Mouse (Mus musculus) forebrain, embryonic 13.5 days (tissue): ENCODE data around the gene Mrpl34. TPM values are rescaled to one million over a fixed set of nuclear protein-coding genes. Genes with fewer than 3 reads are reported as not detected.

Experiments
- ATAC-seq: fragments of 200-750 bp; cut with Nextera tagmentation; 2 replicates; pipeline ENCODE4 v1.8.0; 2017
- H3K27ac ChIP-seq: fragments of 300-500 bp; sonication (generic); 2 replicates; pipeline ENCODE4 v1.5.1; 2015; ENCODE audit warnings: inconsistent platforms, mild to moderate bottlenecking, moderate library complexity
- H3K27me3 ChIP-seq: fragments of 300-500 bp; sonication (generic); 2 replicates; pipeline ENCODE4 v1.6.1; 2015; ENCODE audit warnings: mild to moderate bottlenecking, inconsistent platforms
- H3K36me3 ChIP-seq: fragments of 300-500 bp; sonication (generic); 2 replicates; pipeline ENCODE4 v1.6.1; 2015; ENCODE audit warnings: mild to moderate bottlenecking, inconsistent platforms; ENCODE audit not compliant: poor library complexity, severe bottlenecking
- H3K4me1 ChIP-seq: fragments of 300-500 bp; sonication (generic); 2 replicates; pipeline ENCODE4 v1.6.1; 2015; ENCODE audit warnings: inconsistent platforms
- H3K4me2 ChIP-seq: fragments of 300-500 bp; sonication (generic); 2 replicates; pipeline ENCODE4 v1.6.1; 2015; ENCODE audit warnings: inconsistent platforms, mild to moderate bottlenecking, moderate library complexity
- H3K4me3 ChIP-seq: fragments of 300-500 bp; sonication (generic); 2 replicates; pipeline ENCODE4 v1.5.1; 2015; ENCODE audit warnings: mild to moderate bottlenecking, inconsistent platforms
- H3K9ac ChIP-seq: fragments of 300-500 bp; sonication (generic); 2 replicates; pipeline ENCODE4 v1.6.1; 2015; ENCODE audit warnings: mild to moderate bottlenecking, inconsistent platforms
- H3K9me3 ChIP-seq: fragments of 300-500 bp; sonication (generic); replicated peaks from 2 replicates; pipeline ENCODE4 v1.6.1; 2016; ENCODE audit warnings: inconsistent platforms
- WGBS: fragments of 180-500 bp; shearing (Covaris S2); methylation state at CpG from one replicate; pipeline ENCODE4 v1.1.7; 2015; 5-methylcytosine and 5-hydroxymethylcytosine counted together
- polyA plus RNA-seq: library from polyadenylated mRNA; unstranded; fragments of >200 nt; fragmentation: Nextera tagmentation; extraction: Ambion mirVana; gene quantifications from 2 replicates; pipeline ENCODE4 v1.2.1, GENCODE M21; 2015

Mrpl34 gene
- polyA plus RNA-seq, 1 experiment from 2014 or later = 245 TPM

DNA sequence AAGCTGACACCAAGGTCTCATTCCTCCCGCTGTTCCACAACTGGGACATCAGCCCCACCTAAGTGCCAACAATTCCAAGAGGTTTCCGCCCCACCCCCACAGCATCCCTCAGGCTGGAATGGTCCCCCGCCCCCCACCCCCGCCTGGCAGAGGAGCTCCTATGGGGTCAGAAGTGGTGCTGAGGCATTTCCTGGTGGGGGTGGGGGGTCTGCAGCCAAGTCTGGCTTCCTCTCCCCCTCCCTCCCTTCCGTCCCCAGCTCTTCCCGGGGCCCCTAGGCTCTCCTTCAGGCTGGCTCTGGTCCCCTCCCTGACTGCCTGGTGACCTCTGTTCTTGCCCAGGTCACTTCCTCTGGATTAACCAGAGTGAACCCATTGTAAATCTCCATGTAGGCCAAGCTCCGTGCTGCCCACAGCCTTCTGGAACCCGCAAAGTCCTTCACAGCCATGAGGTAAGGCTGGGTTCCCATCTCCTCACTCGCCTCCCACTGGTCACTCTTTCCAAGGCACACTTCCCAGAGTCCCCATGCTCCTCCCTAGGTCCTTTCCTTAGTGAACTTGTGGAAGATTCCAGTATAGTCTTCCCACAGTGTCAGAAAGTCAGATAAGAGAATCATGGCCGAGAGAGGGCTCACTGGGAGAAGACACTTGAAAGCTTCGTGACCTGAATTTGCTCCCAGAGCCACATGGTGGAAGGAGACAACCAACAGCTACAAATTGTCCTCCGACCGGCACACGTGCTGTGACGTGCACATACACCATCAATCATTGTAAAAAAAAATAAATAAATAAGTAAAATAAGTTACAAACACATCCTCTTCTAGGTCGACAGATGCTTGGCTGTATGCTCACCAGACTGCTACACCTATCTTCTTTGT lies 34.3 kb downstream of the Mrpl34 start:
- H3K4me1 ChIP-seq = peaks cover 6% of the 10 kb centered on the region; the same call in 1 of the 2 replicates
- no peak overlapping the region for H3K27ac ChIP-seq
- H3K9me3 ChIP-seq = no peaks in the 10 kb centered on the region
- 44% methylated on average over 16 of the region's 16 CpGs for WGBS
- H3K9ac ChIP-seq = no peak overlapping the region
- no peak overlapping the region for H3K4me2 ChIP-seq
- H3K36me3 ChIP-seq = 0 out of 2 replicates have a peak, but pooled peaks cover 7% of the 10 kb centered on the region
- no peak for ATAC-seq
- H3K4me3 ChIP-seq = no peak overlapping the region
- H3K27me3 ChIP-seq = no peaks in the 10 kb centered on the region

GRCm38 (mm10) chr8:71504349-71504748 lies 39.6 kb downstream of the Mrpl34 start:
- H3K9ac ChIP-seq = no peak overlapping the region
- H3K36me3 ChIP-seq = no peaks in the 10 kb centered on the region
- 91% methylated on average over 4 of the region's 4 CpGs for WGBS
- H3K9me3 ChIP-seq = no peaks in the 10 kb centered on the region
- H3K4me3 ChIP-seq = no peak overlapping the region
- no peak overlapping the region for H3K27ac ChIP-seq
- no peak for ATAC-seq
- no peak overlapping the region for H3K4me2 ChIP-seq
- peaks cover 40% of the 10 kb centered on the region for H3K27me3 ChIP-seq
- H3K4me1 ChIP-seq = peaks cover 13% of the 10 kb centered on the region

DNA sequence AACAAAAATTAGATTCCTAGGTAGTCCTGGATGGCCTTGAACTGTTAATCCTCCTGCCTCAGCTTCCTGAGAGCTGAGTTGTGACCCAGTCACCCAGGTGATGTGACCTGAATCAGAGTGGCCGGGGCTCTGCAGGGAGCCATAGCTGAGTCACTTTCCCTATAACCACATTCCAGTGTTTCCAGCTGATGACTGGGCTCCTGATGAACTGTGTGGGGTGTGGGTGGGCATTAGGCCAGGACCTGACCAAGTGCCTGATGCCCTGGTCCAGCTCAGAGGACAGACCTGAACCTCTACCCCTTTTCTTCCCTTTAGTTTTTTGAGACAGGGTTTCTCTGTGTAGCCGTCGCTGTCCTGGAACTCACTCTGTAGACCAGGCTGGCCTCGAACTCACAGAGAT lies 40.6 kb downstream of the Mrpl34 start:
- peaks cover 13% of the 10 kb centered on the region for H3K4me1 ChIP-seq
- H3K9ac ChIP-seq = no peak overlapping the region
- WGBS = 93% methylated on average over 4 of the region's 4 CpGs
- peaks cover 50% of the 10 kb centered on the region for H3K27me3 ChIP-seq
- H3K4me2 ChIP-seq = no peak overlapping the region
- no peaks in the 10 kb centered on the region for H3K9me3 ChIP-seq
- no peak overlapping the region for H3K27ac ChIP-seq
- ATAC-seq = no peak
- no peak overlapping the region for H3K4me3 ChIP-seq
- H3K36me3 ChIP-seq = no peaks in the 10 kb centered on the region

- WGBS = 76% methylated on average over 4 of the region's 4 CpGs
- peaks cover 57% of the 10 kb centered on the region for H3K27me3 ChIP-seq
- H3K9ac ChIP-seq = no peak overlapping the region
- no peak for ATAC-seq
- no peaks in the 10 kb centered on the region for H3K9me3 ChIP-seq
- no peak overlapping the region for H3K4me2 ChIP-seq
- no peaks in the 10 kb centered on the region for H3K36me3 ChIP-seq
- no peak overlapping the region for H3K27ac ChIP-seq
- no peak overlapping the region for H3K4me3 ChIP-seq
- H3K4me1 ChIP-seq = peaks cover 13% of the 10 kb centered on the region
Observed at GRCm38 (mm10) chr8:71505979-71506378, 41.2 kb downstream of the Mrpl34 start.

DNA sequence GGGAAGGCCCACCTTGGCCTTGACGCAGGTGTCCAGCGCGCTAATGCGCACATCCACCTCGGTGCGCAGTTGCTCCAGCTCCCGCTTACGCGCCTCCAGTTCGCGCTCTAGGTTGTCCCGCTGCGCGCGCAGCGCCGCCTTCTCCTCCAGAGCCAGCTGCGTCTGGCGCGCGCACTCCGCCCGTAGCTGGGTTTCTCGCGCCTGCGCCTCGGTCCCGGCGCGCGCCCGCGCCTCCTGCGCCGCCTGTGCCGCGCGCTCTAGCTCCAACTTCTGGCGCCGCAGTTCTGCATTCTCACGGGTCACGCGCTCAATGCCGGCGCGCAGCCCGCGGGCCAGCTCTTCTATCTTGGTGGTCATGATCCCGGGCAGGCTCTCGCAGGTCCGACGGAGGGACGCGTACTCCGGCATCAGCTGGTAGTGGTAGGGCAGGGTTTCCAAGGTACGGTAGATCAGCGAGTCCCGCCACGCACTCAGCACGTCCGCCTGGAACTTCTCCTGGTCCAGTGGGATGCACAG lies 42.9 kb downstream of the Mrpl34 start:
- peak overlapping the region; percentile 51 for H3K9ac ChIP-seq
- under 1% methylated on average over 61 of the region's 61 CpGs for WGBS
- no peaks in the 10 kb centered on the region for H3K9me3 ChIP-seq
- peaks cover 66% of the 10 kb centered on the region for H3K27me3 ChIP-seq
- H3K4me3 ChIP-seq = peak overlapping the region; percentile 39
- H3K27ac ChIP-seq = no peak overlapping the region
- H3K4me1 ChIP-seq = peaks cover 13% of the 10 kb centered on the region
- peak; percentile 88 for ATAC-seq
- H3K4me2 ChIP-seq = peak overlapping the region; percentile 65
- no peaks in the 10 kb centered on the region for H3K36me3 ChIP-seq

DNA sequence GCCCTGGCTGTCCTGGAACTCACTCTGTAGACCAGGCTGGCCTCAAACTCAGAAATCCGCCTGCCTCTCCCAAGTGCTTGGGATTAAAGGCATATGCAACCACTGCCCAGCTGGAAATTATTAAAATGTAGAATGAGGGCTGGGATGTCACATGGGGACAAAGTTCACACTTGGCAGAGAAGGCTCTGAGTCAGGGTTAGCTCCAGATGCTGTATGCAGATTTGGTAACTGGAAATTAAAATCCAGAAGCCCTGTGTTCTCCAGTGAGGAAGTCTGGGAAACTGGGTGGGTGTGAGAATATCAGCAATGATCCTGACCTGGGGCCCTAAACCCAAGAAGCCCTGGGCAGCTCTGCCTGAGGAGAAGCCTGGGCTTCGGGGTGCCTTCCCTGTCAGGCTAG lies 44.6 kb downstream of the Mrpl34 start:
- Histone ChIP-seq H3K4me3 (no peak overlapping the region), H3K27me3 (peaks cover 66% of the 10 kb centered on the region), H3K9me3 (no peaks in the 10 kb centered on the region), H3K4me1 (peaks cover 13% of the 10 kb centered on the region), H3K27ac (no peak overlapping the region), H3K4me2 (no peak overlapping the region), H3K9ac (no peak overlapping the region), H3K36me3 (no peaks in the 10 kb centered on the region)
- 70% methylated on average over 2 of the region's 2 CpGs for WGBS
- no peak for ATAC-seq

GRCm38 (mm10) chr8:71511644-71512043 lies 46.9 kb downstream of the Mrpl34 start, which contains the start of gene Plvap:
Gene Plvap, minus strand, starts transcription at chr8:71511752.
- H3K27ac ChIP-seq = no peak within 1 kb of the TSS
- H3K4me2 ChIP-seq = no peak within 1 kb of the TSS
- H3K9ac ChIP-seq = no peak within 1 kb of the TSS
- 80% methylated on average over 14 of the region's 14 CpGs for WGBS
- no peaks in the 10 kb centered on the region for H3K36me3 ChIP-seq
- ATAC-seq = no peak
- no peaks in the 10 kb centered on the region for H3K9me3 ChIP-seq
- H3K4me3 ChIP-seq = no peak within 1 kb of the TSS
- H3K27me3 ChIP-seq = peaks cover 51% of the 10 kb centered on the region
- H3K4me1 ChIP-seq = peaks cover 13% of the 10 kb centered on the region

- Histone ChIP-seq H3K9ac (no peak overlapping the region), H3K4me2 (no peak overlapping the region), H3K4me1 (peaks cover 2% of the 10 kb centered on the region; the same call in 1 of the 2 replicates), H3K36me3 (no peaks in the 10 kb centered on the region), H3K27ac (no peak overlapping the region), H3K9me3 (no peaks in the 10 kb centered on the region), H3K4me3 (no peak overlapping the region), H3K27me3 (peaks cover 36% of the 10 kb centered on the region)
- 76% methylated on average over 14 of the region's 15 CpGs for WGBS
- no peak for ATAC-seq
Observed at GRCm38 (mm10) chr8:71513018-71513754, 48.4 kb downstream of the Mrpl34 start.

- no peaks in the 10 kb centered on the region for H3K9me3 ChIP-seq
- peaks cover 18% of the 10 kb centered on the region for H3K27me3 ChIP-seq
- ATAC-seq = no peak
- 66% methylated on average over 5 of the region's 5 CpGs for WGBS
- H3K27ac ChIP-seq = no peak overlapping the region
- no peak overlapping the region for H3K4me3 ChIP-seq
- H3K36me3 ChIP-seq = no peaks in the 10 kb centered on the region
- no peaks in the 10 kb centered on the region for H3K4me1 ChIP-seq
- no peak overlapping the region for H3K4me2 ChIP-seq
- no peak overlapping the region for H3K9ac ChIP-seq
Observed at GRCm38 (mm10) chr8:71515043-71515442, 50.3 kb downstream of the Mrpl34 start.

Other genes with a start within 250 kb of the Mrpl34 start
- gene Myo9b, start 192.2 kb upstream of the Mrpl34 start, polyA plus RNA-seq = 18.3 and 20.6 TPM in 2 replicates
- 55.3 and 56.9 TPM in 2 replicates for gene Haus8, start 192.0 kb upstream of the Mrpl34 start, polyA plus RNA-seq
- 95.8 and 99.4 TPM in 2 replicates for gene Use1, start 98.1 kb upstream of the Mrpl34 start, polyA plus RNA-seq
- gene Ocel1, start 93.7 kb upstream of the Mrpl34 start, polyA plus RNA-seq = 3.6 and 4.5 TPM in 2 replicates
- gene Nr2f6, start 83.0 kb upstream of the Mrpl34 start, polyA plus RNA-seq = 11.6 and 12.9 TPM in 2 replicates
- gene Ushbp1, start 69.2 kb upstream of the Mrpl34 start, polyA plus RNA-seq = 3.7 and 4.2 TPM in 2 replicates
- 99.2 and 101 TPM in 2 replicates for gene Babam1, start 68.1 kb upstream of the Mrpl34 start, polyA plus RNA-seq
- gene Ankle1, start 58.9 kb upstream of the Mrpl34 start, polyA plus RNA-seq = 30.9 and 32.3 TPM in 2 replicates
- gene Abhd8, start 1.3 kb upstream of the Mrpl34 start, polyA plus RNA-seq = 93.9 and 95.7 TPM in 2 replicates
- 185 and 193 TPM in 2 replicates for gene Dda1, start 4.2 kb downstream of the Mrpl34 start, polyA plus RNA-seq
- gene Ano8, start 21.0 kb downstream of the Mrpl34 start, polyA plus RNA-seq = 4.0 and 4.5 TPM in 2 replicates
- gene Gtpbp3, start 23.1 kb downstream of the Mrpl34 start, polyA plus RNA-seq = 13.4 TPM in 2 replicates
- 13.6 and 14.0 TPM in 2 replicates for gene Plvap, start 46.8 kb downstream of the Mrpl34 start, polyA plus RNA-seq
- 0.09 and 0.13 TPM in 2 replicates for gene Ccdc194, start 60.8 kb downstream of the Mrpl34 start, polyA plus RNA-seq
- 7.6 and 8.3 TPM in 2 replicates for gene Bst2, start 72.5 kb downstream of the Mrpl34 start, polyA plus RNA-seq
- gene Mvb12a, start 78.0 kb downstream of the Mrpl34 start, polyA plus RNA-seq = 52.9 and 55.3 TPM in 2 replicates
- not detected in 2 replicates for gene Tmem221, start 93.9 kb downstream of the Mrpl34 start, polyA plus RNA-seq
- gene Nxnl1, start 101.6 kb downstream of the Mrpl34 start, polyA plus RNA-seq = 0.06 TPM in 1 of 2 replicates, not detected in the other
- 59.9 and 61.0 TPM in 2 replicates for gene Slc27a1, start 103.9 kb downstream of the Mrpl34 start, polyA plus RNA-seq
- gene Pgls, start 127.2 kb downstream of the Mrpl34 start, polyA plus RNA-seq = 201 and 206 TPM in 2 replicates
- gene Fam129c, start 132.7 kb downstream of the Mrpl34 start, polyA plus RNA-seq = 5.1 and 6.2 TPM in 2 replicates
- gene Colgalt1, start 146.0 kb downstream of the Mrpl34 start, polyA plus RNA-seq = 37.5 and 39.9 TPM in 2 replicates
- gene Unc13a, start 206.8 kb downstream of the Mrpl34 start, polyA plus RNA-seq = 13.0 and 15.8 TPM in 2 replicates
- 1.6 and 1.7 TPM in 2 replicates for gene Jak3, start 211.3 kb downstream of the Mrpl34 start, polyA plus RNA-seq
- gene Insl3, start 224.3 kb downstream of the Mrpl34 start, polyA plus RNA-seq = 0.47 TPM in 1 of 2 replicates, not detected in the other
- gene B3gnt3, start 236.8 kb downstream of the Mrpl34 start, polyA plus RNA-seq = 0.33 and 0.44 TPM in 2 replicates